Mouse (Mus musculus): ENCODE data around the gene Scaf1.

GRCm38 (mm10) chr7:45033722-45034359 lies 17.7 kb upstream of the Scaf1 start:
- TF ChIP-seq POLR2A (IDR thresholded peaks at IDR 0.05; ENCODE audit: borderline replicate concordance, control insufficient read depth, low read depth, low read length) (no peak; the same call in 1 of the 2 replicates), CTCF (IDR thresholded peaks at IDR 0.05; ENCODE audit: control insufficient read depth, insufficient read depth, low read length) (no peak)
